Mouse (Mus musculus) layer of hippocampus, adult 18-20 months (tissue): ENCODE data around the gene Pkn2. TPM values are rescaled to one million over a fixed set of nuclear protein-coding genes. Genes with fewer than 3 reads are reported as not detected.

Source experiments
- DNase-seq, 2 experiments: peaks; one replicate each; pipeline ENCODE4 v3.0.0; 2022; ENCODE audit warnings: low spot score in 2 of 2
- total RNA-seq, 2 experiments: library from RNA; stranded (reverse); gene quantifications; 2 replicates each; pipeline ENCODE4 v1.2.3; 2021

Pkn2 gene
- total RNA-seq, 2 experiments from 2014 or later, result 28.4 to 29.4 TPM

GRCm38 (mm10) chr3:142834024-142834423 lies 47.8 kb downstream of the Pkn2 start:
- no peak for DNase-seq

- no peak for DNase-seq
Observed at GRCm38 (mm10) chr3:142832910-142833309, 48.9 kb downstream of the Pkn2 start.

- DNase-seq, result no peak
Observed at GRCm38 (mm10) chr3:142826449-142827146, 55.2 kb downstream of the Pkn2 start.

GRCm38 (mm10) chr3:142823606-142824005 lies 58.2 kb downstream of the Pkn2 start:
- no peak for DNase-seq

GRCm38 (mm10) chr3:142817506-142817905 lies 64.3 kb downstream of the Pkn2 start:
- DNase-seq, result no peak

GRCm38 (mm10) chr3:142811582-142811981 lies 70.2 kb downstream of the Pkn2 start:
- DNase-seq, result no peak

GRCm38 (mm10) chr3:142795587-142795986 lies 86.2 kb downstream of the Pkn2 start:
- no peak for DNase-seq

- DNase-seq, result no peak
Observed at GRCm38 (mm10) chr3:142786423-142787072, 95.3 kb downstream of the Pkn2 start.

GRCm38 (mm10) chr3:142777227-142777626 lies 104.6 kb downstream of the Pkn2 start:
- no peak for DNase-seq

GRCm38 (mm10) chr3:142773538-142774191 lies 108.1 kb downstream of the Pkn2 start:
- no peak for DNase-seq

- no peak for DNase-seq
Observed at GRCm38 (mm10) chr3:142770518-142770917, 111.3 kb downstream of the Pkn2 start.

- no peak for DNase-seq
Observed at GRCm38 (mm10) chr3:142768498-142768897, 113.3 kb downstream of the Pkn2 start.

GRCm38 (mm10) chr3:142765778-142766165 lies 116.0 kb downstream of the Pkn2 start:
- DNase-seq, result no peak

GRCm38 (mm10) chr3:142764995-142765777 lies 116.6 kb downstream of the Pkn2 start, which contains the start of gene Gtf2b:
TSS of gene Gtf2b (plus strand) at chr3:142765045.
- peak; percentile 87 to 94 for DNase-seq

GRCm38 (mm10) chr3:142760356-142760755 lies 121.4 kb downstream of the Pkn2 start:
- DNase-seq, result no peak

- DNase-seq, result no peak
Observed at GRCm38 (mm10) chr3:142758593-142758992, 123.2 kb downstream of the Pkn2 start.

GRCm38 (mm10) chr3:142757841-142758240 lies 124.0 kb downstream of the Pkn2 start:
- DNase-seq, result no peak

GRCm38 (mm10) chr3:142755132-142755867 lies 126.5 kb downstream of the Pkn2 start:
- DNase-seq, result no peak

- no peak for DNase-seq
Observed at GRCm38 (mm10) chr3:142749131-142749530, 132.7 kb downstream of the Pkn2 start.

- no peak for DNase-seq
Observed at GRCm38 (mm10) chr3:142747673-142748072, 134.1 kb downstream of the Pkn2 start.

- no peak for DNase-seq
Observed at GRCm38 (mm10) chr3:142745076-142745475, 136.7 kb downstream of the Pkn2 start.
